Mouse (Mus musculus) left cerebral cortex, adult 18-20 months (tissue): ENCODE results near the gene Pcnx. TPM values are rescaled to one million over a fixed set of nuclear protein-coding genes. Genes with fewer than 3 reads are reported as not detected.
"Not testable (repeated sequence)": the region's sequence is repeated elsewhere in the genome, so short reads cannot be mapped to it uniquely, and the experiment has no call there.

Experiments used
- DNase-seq, 2 experiments: peaks; one replicate each; pipeline ENCODE4 v3.0.0; 2021 to 2022; ENCODE audit warnings: low spot score in 2 of 2, mixed read lengths in 1 of 2
- total RNA-seq, 2 experiments: library from RNA; stranded (reverse); gene quantifications; 2 replicates each; pipeline ENCODE4 v1.2.3; 2021

The Pcnx gene
- total RNA-seq, 2 experiments from 2014 or later: 80.1 to 90.0 TPM

DNA sequence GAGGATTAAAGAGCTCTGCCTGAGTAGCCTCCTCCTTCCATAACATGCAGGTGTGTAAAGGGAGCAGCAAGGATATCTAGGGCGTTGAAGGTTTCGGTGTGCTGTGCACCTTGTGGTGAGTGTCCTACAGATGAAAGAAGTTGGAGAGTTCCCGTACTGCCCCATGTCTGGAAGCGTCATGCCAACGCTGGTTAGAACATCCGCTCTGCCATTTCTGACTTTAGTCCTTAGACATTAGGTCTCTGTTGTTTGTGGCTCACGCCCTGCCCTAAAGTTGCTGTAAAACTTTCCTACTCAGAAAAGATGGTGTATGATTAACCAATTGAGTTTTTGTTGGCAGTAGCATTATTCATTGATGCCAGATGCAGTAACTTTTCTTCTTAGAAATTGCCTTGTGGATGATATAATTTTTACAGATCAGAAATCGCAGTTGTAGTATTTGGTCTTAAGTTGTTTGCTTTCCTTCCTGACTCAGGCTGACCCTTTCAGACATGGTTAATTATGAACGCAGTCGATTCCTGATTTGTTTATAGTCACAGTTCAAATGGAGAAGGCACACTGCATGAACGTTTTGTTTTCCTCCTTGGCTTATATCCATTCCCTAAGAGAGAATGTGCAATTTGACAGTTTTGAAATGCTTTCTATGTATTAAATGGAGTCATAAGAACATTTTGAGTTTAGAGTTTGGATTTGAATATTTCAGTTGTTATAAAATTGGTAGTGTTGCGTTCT is 83.7 kb downstream of the Pcnx start:
- no peak for DNase-seq

DNA sequence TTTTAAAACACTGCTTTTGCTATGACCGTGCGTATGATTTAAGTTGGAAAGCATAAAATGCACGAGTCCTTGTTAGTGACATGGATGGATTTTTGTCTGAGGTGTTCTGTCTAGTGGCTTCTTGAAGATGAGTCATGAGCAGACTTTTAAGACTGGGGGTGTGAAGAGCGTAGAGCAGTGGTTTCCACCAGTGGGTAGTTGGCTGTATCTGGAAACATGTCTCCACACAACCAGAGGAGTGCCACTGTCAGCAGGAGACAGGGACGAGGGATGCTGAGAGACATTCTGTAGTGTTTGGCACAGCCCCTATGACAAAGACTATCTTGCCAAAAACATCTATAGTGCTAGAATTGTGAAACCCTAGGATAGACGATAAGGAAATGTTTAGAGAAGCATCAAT is 89.2 kb downstream of the Pcnx start:
- no peak for DNase-seq

DNA sequence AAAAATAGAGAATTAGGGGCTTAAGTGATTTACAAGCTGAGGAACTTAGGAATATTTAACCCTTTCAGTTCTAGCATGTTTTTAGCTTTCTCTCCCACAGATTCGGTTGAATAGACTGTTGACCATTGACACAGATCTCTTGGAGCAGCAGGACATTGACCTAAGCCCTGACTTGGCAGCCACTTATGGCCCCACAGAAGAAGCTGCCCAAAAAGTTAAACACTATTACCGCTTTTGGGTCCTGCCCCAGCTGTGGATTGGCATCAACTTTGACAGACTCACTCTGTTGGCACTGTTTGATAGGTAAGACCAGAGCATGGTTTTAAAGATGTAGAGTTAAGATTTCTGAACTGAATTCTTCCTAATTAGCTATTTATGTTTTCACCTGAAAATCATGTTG is 90.2 kb downstream of the Pcnx start:
- no peak for DNase-seq

DNA sequence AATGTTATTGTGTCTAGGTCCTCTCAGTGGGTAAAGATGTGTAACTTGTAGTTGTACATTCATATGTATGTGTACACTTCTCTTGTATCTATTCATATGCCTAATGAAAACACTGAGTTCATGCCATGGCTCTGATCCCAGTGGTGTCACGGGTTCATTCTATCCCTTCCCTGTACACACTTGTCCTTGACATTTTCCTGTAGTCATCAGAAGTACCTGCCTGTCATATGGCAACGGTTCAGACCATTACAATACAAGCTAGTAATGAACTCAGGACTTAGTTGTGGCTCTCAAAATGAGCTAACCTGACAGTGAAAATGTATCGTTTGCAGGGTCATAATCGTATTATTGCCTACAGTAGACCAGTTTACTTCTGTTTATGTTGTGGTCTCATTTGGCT is 98.5 kb downstream of the Pcnx start:
- no peak for DNase-seq

DNA sequence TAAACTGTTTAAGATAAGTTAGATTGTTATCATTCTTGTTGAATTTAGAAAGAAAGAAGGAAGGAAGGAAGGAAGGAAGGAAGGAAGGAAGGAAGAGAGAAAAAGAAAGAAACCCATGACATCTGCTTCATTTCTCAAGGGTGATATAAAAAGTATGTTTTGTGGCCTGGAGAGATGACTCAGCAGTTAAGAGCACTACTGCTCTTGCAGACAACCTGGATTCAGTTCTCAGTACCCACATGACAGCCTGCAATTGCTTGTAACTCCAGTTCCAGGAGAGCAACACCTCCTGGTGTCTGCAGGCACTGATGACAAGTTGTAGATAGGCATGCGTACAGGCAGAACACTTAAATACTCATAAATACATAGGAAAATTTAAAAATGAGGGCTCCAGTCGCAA is 105.6 kb downstream of the Pcnx start:
- no peak for DNase-seq

DNA sequence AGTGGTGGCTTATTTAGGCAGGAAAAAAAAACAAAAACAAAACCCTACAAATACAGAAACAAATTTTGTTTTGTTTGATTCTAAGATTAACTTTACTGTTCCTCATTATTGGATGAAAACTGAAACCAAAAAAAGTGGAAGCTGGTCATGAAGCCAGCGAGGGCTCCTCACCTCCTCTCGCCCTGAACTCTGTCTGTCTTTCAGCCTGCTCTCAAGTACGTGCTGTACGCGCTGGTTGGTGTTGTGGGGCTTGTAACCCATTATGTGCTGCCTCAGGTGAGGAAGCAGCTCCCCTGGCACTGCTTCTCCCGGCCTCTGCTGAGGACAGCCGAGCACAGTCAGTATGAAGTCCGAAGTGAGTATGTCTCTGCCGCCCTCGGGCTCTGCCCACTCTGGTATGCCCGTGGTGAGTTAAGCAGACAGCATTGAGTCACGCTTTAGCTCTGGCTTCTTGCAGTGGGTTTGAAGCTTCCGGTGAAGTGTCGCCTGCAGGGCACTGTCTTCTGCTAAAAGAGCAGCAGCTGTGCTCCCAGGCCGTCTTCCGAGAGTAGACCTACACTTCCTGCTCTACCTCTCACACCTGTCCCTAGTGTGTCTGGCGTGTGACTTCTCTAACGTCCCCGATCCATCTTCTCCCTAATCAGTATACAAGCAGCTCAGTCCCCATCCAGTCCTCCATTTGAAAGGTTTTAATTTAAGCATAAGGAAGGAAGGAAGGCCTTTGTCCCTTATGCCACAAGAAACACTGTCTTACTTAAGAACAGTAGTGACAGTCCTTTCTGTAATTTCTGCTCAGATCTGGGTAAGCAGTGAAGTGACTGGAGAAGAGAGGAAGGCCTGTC is 111.4 kb downstream of the Pcnx start:
- DNase-seq: peak; percentile 25 to 51

DNA sequence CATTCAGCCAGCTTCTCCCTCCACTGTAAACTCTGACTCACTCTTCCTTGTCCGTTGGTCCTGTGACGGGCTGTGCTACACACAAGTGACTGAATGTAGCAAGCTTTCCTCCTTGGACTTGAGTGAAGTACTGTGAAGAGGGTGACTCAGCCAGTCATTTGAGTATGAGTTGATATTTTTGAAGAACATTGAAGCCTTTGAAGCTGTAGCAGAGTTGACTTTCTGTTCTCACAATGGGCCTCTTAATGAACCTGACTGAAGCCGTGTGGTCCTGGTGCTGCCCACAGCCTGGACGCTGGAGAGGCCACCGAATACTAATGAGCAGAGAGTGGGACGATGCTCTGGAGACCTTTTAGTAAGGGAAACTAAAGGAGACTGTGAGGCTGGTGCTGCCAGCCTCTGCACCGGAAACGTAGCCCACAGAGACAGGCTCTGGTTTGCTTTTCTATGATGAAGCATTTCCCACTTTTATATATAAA is 112.1 kb downstream of the Pcnx start:
- DNase-seq: peak; percentile 35 to 41

DNA sequence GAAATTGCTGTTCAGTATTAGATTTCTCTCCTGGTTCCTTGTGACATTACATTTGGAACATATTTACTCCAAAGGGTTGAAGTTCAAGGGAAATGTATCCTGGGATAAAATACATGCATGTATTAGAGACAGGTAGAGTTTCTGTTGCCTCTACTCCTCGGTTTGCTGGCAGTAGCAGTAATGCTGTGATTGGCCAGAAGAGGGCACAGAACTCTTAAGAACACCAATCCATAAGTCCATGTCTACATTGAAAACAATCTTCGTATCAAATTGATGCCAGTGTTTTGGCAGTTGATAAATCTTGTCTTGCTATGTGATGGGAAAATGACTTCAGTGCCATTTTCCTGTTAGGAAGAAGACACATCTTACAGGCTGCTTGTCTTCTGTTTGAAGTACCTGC is 115.0 kb downstream of the Pcnx start:
- DNase-seq: peak; percentile 47 to 59

DNA sequence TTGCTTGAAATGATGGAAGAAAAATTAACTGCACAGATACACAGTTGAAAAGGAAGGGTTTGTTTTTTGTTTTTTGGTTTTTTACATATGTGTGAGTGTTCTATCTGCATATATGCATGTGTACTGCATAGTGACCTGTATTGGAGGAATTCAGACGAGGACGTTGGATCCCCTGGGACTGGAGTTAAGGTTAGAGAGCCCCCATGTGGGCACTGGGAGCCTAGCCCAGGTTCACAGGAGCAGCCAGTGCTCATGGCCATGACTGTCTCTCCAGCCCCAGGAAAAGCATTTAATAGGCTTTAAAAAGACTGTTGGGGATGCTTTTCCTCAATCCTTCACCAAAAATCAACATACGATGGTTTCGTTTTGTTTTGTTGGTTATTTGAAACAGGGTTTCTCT is 117.5 kb downstream of the Pcnx start:
- no peak for DNase-seq

DNA sequence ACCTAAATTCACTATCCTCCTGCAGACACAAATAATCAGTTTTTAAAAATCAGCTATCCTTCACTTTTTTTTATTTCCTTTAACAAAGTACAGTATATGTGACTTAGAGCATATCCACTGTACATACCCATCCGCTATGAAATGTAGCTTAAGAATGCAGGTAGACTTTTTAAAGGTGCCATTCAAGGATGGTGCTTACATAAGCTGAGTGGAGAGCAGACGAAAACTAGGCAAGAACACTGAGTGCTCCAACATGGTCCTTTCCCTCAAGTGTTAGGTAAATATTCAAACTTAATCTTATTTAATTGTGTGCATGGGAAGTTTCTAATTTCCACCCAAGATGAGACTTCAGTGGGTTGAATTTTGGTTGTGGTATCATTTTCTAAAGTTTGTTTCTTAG is 119.5 kb downstream of the Pcnx start:
- no peak for DNase-seq

DNA sequence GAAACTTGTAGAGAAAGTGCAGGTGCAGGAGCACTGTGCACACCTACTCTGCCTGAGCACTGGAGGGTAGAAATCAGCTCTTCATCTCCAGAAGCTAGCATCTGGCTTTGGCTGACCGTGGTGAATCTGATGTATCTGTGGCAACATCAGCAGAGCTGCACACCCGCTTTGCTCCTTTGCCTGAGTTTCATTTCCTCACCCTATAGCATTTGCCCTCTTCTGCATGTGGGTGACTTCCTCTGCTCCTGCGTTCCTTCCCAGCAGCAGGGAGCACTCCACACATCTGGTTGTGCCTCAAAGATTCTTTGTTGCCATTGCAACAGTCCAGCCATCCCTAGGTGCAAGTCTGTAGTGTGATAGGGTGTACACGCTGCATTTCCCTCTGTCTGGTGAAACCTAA is 132.3 kb downstream of the Pcnx start:
- DNase-seq: no peak

DNA sequence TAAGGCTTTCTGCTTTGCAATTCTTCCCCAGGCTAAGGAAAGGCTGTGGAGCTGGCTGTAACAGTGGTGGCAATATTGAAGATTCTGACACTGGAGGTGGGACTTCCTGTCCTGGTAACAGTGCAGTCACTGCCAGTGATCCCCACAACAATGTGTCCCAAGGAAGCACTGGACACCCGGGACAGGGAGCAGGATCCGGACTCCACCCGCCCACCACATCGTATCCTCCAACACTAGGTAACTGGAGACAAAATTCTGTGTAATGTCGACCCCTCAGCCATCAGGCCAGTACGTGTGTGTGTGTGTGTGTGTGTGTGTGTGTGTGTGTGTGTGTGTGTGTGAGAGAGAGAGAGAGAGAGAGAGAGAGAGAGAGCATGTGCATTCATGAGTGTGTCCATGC is 133.2 kb downstream of the Pcnx start:
- DNase-seq: no peak

DNA sequence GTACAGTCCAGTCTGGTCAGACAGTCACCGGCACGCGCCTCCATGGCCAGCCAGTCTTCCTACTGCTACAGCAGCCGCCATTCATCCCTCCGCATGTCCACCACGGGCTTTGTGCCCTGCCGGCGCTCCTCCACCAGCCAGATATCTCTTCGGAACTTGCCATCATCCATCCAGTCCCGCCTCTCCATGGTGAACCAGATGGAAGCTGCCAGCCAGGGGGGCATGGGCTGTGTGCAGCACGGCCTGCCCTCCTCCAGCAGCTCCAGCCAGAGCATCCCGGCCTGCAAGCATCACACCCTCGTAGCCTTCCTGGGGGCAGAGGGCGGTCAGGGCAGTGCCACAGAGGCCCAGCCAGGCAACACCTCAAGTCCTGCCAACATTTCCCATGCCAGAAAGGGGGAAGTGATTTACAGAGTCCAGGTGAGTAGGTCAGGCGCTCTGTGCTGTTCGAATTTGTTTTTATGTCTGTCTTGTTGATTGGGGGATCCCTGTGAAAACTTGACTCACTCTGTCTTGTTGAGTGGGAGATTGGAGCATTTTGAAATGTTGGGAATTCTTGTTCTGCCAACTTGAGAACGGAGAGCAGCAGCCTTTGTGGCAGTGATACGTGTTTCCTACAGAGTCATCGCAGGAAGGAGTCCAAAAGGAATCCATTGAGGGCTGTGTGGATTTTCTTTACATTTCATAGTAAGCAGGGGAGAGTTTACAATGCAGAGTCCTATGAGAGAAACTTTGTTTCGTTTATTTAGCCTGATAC is 135.3 kb downstream of the Pcnx start:
- no peak for DNase-seq

DNA sequence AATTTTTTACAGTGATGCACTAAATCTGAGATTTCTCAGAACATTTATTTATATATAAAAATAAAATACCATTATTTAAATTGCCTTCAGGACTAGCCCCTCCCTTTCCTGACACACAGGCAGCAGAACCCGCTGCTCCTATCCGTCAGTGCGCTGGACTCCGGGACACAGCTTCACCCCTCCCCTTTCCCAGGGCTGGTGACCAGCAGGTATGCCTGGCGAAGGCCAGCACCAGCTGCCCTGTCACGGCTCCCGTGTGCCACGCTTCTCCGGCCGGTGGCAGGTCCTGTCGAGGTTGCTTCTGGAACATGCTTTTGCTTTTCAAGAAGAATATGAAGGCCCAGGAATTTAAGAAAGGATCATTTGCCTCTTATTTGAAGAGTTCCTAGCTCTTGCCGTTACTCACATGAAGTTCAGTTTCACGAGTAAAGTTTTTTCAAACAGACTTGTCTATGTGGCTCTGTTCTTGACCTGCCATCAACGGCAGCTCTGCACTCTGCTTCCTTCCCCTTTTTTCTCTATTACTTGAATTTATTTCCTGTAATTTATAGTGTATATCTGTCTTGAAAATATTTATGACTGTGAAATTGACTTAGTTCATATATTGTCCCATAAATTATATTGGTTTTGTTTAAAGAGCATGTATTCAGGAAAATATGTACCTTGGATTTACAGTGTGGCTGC is 137.0 kb downstream of the Pcnx start:
- DNase-seq: no peak

DNA sequence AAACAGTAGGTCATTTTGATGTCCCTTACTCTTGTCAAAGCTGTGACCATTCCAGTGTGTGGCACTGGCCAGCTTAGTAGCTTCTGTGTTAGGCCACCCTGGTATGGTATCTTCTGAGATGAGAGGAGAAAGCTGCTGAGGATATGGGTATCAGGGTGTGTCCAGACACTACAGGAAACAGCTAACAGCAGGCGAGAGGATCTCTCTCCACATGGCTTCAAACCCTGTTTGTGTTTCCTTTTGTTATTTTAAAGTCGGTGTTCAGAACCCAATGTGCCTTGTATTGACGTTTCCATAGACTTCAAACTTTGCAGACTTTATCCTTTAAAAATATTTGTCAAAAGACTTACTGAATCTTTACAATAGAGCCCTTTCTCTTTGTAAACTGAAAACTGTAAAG is 137.7 kb downstream of the Pcnx start:
- no peak for DNase-seq

DNA sequence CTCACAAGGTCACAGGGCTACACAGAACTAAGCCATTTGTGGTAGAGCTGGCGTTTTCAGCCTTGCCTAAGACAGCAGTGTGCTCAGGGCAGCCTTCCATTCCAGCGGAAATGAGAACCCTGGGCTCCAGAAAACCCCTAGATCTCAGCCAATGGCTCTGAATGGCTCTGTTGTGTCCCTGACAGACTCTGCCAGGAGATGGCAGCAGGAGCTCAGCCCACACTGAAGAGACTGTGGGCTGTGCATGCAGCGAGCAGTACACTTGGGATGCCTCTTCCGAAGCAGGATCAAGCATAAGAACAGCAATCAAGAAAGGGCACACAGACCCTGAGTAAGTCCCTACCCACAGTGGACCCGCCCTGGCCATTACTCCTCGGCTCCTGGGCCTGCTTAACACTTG is 142.9 kb downstream of the Pcnx start:
- not testable (repeated sequence) for DNase-seq

DNA sequence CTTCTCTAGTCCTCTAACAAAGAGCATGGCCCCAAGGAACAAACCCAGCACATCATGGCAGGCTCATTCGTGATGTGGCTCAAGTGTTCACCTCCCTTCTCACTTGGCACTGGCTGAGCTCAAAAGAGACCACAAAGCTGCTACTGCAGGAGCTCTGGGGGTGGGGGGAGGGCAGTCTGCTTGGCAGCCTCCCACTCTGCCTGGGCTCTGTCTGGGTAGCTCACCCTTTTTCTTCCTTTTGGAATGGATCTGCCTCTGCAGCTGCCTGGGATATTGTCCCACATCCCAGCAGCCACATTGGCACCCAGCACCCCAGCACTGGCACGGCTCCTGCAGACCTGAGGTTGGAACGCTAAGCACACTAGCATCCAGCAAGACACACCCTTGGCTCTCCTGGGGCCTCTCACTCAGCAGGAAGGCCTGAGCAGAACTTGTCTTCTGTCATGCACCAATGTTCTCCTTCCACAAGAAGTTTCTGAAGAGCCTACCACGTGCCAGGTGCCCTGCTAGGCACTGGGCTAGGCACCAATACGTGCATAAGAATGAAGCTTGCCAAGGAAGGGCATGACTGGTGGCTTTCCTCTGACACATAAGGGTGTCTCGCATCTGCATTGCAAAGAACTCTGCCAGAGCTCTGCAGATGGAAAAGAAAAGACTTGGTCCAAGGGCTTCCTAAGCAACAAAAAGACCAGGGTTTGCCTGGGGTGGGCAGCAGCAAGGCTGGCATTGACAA is 166.2 kb downstream of the Pcnx start:
- DNase-seq: not testable (repeated sequence)

DNA sequence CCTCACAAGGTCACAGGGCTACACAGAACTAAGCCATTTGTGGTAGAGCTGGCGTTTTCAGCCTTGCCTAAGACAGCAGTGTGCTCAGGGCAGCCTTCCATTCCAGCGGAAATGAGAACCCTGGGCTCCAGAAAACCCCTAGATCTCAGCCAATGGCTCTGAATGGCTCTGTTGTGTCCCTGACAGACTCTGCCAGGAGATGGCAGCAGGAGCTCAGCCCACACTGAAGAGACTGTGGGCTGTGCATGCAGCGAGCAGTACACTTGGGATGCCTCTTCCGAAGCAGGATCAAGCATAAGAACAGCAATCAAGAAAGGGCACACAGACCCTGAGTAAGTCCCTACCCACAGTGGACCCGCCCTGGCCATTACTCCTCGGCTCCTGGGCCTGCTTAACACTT is 173.7 kb downstream of the Pcnx start:
- DNase-seq: not testable (repeated sequence)

DNA sequence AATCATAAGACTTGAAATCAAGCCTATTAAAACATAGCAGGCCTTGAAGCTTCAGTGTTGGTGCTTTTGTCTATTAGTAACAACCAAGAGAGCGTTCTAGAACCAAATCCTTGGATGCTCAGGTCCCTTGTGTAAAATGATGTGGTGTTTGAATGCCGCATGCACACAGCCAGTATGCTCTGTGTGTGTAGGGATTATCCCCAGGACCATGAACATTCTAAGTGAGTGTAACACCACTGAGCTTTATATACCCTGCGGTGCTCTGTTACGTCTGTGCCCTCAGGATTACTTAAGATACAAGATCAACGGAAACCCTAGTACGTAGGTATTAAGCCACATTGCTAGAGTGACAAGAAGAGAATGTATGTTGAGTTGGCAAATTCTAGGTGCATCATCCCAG is 174.2 kb downstream of the Pcnx start:
- not testable (repeated sequence) for DNase-seq

DNA sequence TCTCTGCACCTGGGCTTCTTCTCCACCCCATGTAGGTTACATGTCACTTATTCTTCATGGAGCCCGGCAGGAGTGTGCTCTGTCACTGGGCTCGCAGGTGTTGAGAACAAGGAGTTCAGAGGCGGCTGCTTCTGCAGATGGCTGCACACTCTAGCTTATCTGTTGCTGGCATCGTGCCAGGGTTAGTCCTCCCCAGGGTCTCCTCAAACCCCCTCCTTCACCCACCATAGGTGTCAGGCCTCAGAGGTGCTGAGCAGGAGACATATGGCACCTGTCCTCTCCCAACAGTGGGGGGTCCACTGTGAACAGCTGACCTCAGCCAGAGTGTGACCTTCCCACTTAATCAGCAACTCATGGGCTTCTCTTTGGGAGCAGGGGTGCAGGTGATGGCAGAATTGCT is 184.3 kb downstream of the Pcnx start:
- not testable (repeated sequence) for DNase-seq
